Mouse (Mus musculus) cortical plate, adult 2 months (tissue): Measurements from ENCODE around the gene Stac2.

Experiments used
- CTCF ChIP-seq: fragments of 200-500 bp; IDR thresholded peaks from 2 replicates; pipeline ENCODE4 v1.5.1; 2011; ENCODE audit warnings: mild to moderate bottlenecking, control low read depth, low read length; ENCODE audit not compliant: insufficient read depth; ENCODE audit errors: extremely low read depth
- POLR2A ChIP-seq: fragments of 200-500 bp; IDR thresholded peaks from 2 replicates; pipeline ENCODE4 v1.6.1; 2011; ENCODE audit warnings: mild to moderate bottlenecking, low read length, control low read depth; ENCODE audit not compliant: insufficient read depth; ENCODE audit errors: extremely low read depth

GRCm38 (mm10) chr11:97987551-97988526, 65.4 kb downstream of the Stac2 start:
- no peak for TF ChIP-seq POLR2A
- TF ChIP-seq CTCF: peak; percentile 81
